Mouse (Mus musculus): ENCODE measurements around the gene Cldn24. TPM values are rescaled to one million over a fixed set of nuclear protein-coding genes. Genes with fewer than 3 reads are reported as not detected.

Gene Cldn24
- polyA plus RNA-seq (2012; rRNA removed) = not detected in 2 replicates

DNA sequence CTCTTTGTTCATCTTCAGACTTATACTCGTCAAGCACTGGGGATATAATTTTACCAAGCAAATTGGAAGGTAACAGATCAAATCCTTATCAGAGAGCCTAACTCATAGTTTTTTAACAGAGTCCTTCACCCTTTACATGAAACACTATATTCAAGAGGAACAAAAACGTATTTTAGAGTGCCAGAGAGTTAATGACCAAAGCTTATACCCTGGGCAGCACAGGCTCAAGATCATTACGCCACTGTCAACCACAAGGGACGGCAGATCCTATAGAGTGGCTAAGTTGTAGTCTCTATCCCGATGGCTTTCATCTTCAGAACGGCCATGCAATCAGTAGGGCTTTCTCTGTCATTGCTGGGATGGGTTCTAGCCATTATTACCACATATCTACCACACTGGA lies at the start of gene Cldn24:
Cldn24 (plus strand) TSS at position 301 of the 400 bp plus-strand sequence.
- H3K36me3 ChIP-seq (ENCODE audit: control insufficient read depth, insufficient read depth, low read length) = no peaks in the 10 kb centered on the region
- TF ChIP-seq CTCF (IDR thresholded peaks at IDR 0.05; ENCODE audit: extremely low read depth, insufficient read depth, insufficient read length, insufficient replicate concordance) (no peak), POLR2A (IDR thresholded peaks at IDR 0.05; ENCODE audit: low read depth, low read length) (no peak)
- WGBS = 84% methylated on average over 6 of the region's 6 CpGs
- DNase-seq (ENCODE audit: low read depth in 1 of 2, low spot score in 2 of 2) = no peak
- H3K27ac ChIP-seq (ENCODE audit: insufficient read depth, low read length) = no peak within 1 kb of the TSS
- H3K4me1 ChIP-seq (ENCODE audit: control insufficient read depth, insufficient read depth, insufficient read length) = no peaks in the 10 kb centered on the region
- H3K27me3 ChIP-seq (ENCODE audit: control insufficient read depth, insufficient read depth, low read length) = no peaks in the 10 kb centered on the region
- H3K4me3 ChIP-seq (ENCODE audit: extremely low read depth, insufficient read depth, insufficient read length) = no peak within 1 kb of the TSS

- no peak overlapping the region for H3K4me3 ChIP-seq (ENCODE audit: extremely low read depth, insufficient read depth, insufficient read length)
- H3K27ac ChIP-seq (ENCODE audit: insufficient read depth, low read length) = no peak overlapping the region
- H3K4me1 ChIP-seq (ENCODE audit: control insufficient read depth, insufficient read depth, insufficient read length) = no peaks in the 10 kb centered on the region
- no peaks in the 10 kb centered on the region for H3K36me3 ChIP-seq (ENCODE audit: control insufficient read depth, insufficient read depth, low read length)
- DNase-seq (ENCODE audit: low read depth in 1 of 2, low spot score in 2 of 2) = no peak
- TF ChIP-seq POLR2A (IDR thresholded peaks at IDR 0.05; ENCODE audit: low read depth, low read length) (no peak), CTCF (IDR thresholded peaks at IDR 0.05; ENCODE audit: extremely low read depth, insufficient read depth, insufficient read length, insufficient replicate concordance) (no peak)
- 85% methylated on average over 5 of the region's 5 CpGs for WGBS
- H3K27me3 ChIP-seq (ENCODE audit: control insufficient read depth, insufficient read depth, low read length) = no peaks in the 10 kb centered on the region
Observed at GRCm38 (mm10) chr8:47772986-47773385, 49.0 kb upstream of the Cldn24 start.

GRCm38 (mm10) chr8:47777415-47777814 lies 44.5 kb upstream of the Cldn24 start:
- TF ChIP-seq CTCF (IDR thresholded peaks at IDR 0.05; ENCODE audit: extremely low read depth, insufficient read depth, insufficient read length, insufficient replicate concordance) (no peak), POLR2A (IDR thresholded peaks at IDR 0.05; ENCODE audit: low read depth, low read length) (no peak)
- no peak for DNase-seq (ENCODE audit: low read depth in 1 of 2, low spot score in 2 of 2)
- H3K36me3 ChIP-seq (ENCODE audit: control insufficient read depth, insufficient read depth, low read length) = no peaks in the 10 kb centered on the region
- H3K27me3 ChIP-seq (ENCODE audit: control insufficient read depth, insufficient read depth, low read length) = no peaks in the 10 kb centered on the region
- no peak overlapping the region for H3K27ac ChIP-seq (ENCODE audit: insufficient read depth, low read length)
- no peak overlapping the region for H3K4me3 ChIP-seq (ENCODE audit: extremely low read depth, insufficient read depth, insufficient read length)
- 89% methylated on average over 7 of the region's 7 CpGs for WGBS
- H3K4me1 ChIP-seq (ENCODE audit: control insufficient read depth, insufficient read depth, insufficient read length) = no peaks in the 10 kb centered on the region

DNA sequence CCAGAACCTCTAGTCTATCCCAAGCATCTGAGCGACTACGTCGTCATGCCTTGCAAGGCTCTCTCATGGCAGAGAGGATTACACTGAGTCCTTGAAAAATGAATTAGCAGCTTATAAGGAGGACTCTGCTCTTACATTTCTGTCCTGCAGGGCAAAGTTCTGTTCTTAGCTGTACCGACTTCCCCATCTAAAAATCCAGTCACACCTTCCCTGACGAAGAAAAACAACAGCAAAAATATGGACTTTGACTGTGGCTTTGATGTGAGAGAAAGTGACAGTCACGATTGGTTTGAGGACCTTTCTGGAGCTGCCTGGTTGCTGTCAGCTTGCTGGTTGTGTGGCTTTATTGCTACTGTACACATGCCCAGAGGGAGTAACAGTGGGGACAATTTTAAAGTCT lies 42.4 kb upstream of the Cldn24 start:
- no peaks in the 10 kb centered on the region for H3K4me1 ChIP-seq (ENCODE audit: control insufficient read depth, insufficient read depth, insufficient read length)

GRCm38 (mm10) chr8:47781881-47782280 lies 40.1 kb upstream of the Cldn24 start:
- no peaks in the 10 kb centered on the region for H3K4me1 ChIP-seq (ENCODE audit: control insufficient read depth, insufficient read depth, insufficient read length)
- H3K27me3 ChIP-seq (ENCODE audit: control insufficient read depth, insufficient read depth, low read length) = no peaks in the 10 kb centered on the region
- H3K36me3 ChIP-seq (ENCODE audit: control insufficient read depth, insufficient read depth, low read length) = no peaks in the 10 kb centered on the region
- no peak for TF ChIP-seq CTCF (IDR thresholded peaks at IDR 0.05; ENCODE audit: extremely low read depth, insufficient read depth, insufficient read length, insufficient replicate concordance)
- TF ChIP-seq POLR2A (IDR thresholded peaks at IDR 0.05; ENCODE audit: low read depth, low read length) = no peak
- WGBS = 90% methylated on average over 4 of the region's 4 CpGs
- no peak for DNase-seq (ENCODE audit: low read depth in 1 of 2, low spot score in 2 of 2)
- H3K4me3 ChIP-seq (ENCODE audit: extremely low read depth, insufficient read depth, insufficient read length) = no peak overlapping the region
- H3K27ac ChIP-seq (ENCODE audit: insufficient read depth, low read length) = no peak overlapping the region

More for the DNA sequence above, 42.4 kb upstream of the Cldn24 start:
- no peaks in the 10 kb centered on the region for H3K27me3 ChIP-seq (ENCODE audit: control insufficient read depth, insufficient read depth, low read length)
- H3K4me3 ChIP-seq (ENCODE audit: extremely low read depth, insufficient read depth, insufficient read length) = no peak overlapping the region
- 73% methylated on average over 6 of the region's 6 CpGs for WGBS
- TF ChIP-seq POLR2A (IDR thresholded peaks at IDR 0.05; ENCODE audit: low read depth, low read length) (no peak), CTCF (IDR thresholded peaks at IDR 0.05; ENCODE audit: extremely low read depth, insufficient read depth, insufficient read length, insufficient replicate concordance) (no peak)
- no peaks in the 10 kb centered on the region for H3K36me3 ChIP-seq (ENCODE audit: control insufficient read depth, insufficient read depth, low read length)
- DNase-seq (ENCODE audit: low read depth in 1 of 2, low spot score in 2 of 2) = no peak
- H3K27ac ChIP-seq (ENCODE audit: insufficient read depth, low read length) = no peak overlapping the region

DNA sequence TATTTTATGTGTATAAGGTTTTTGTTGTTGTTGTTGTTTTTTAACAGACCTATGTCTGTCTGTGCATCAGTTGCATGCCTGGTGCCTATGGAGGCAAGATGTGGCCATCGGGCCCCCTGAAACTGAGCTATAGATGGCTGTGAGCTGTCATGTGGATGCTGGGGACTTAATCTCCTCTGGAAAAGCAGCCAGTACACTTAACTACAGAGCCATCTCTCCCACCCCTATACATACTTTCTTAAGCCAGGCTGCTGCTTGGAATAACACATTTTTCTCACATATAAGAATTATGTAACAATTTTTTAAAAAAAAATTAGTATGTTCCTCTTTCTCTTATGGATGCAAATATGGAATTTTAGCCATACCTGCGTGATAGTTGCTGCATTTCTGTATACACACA lies 38.4 kb upstream of the Cldn24 start:
- no peak overlapping the region for H3K4me3 ChIP-seq (ENCODE audit: extremely low read depth, insufficient read depth, insufficient read length)
- H3K27me3 ChIP-seq (ENCODE audit: control insufficient read depth, insufficient read depth, low read length) = no peaks in the 10 kb centered on the region
- no peaks in the 10 kb centered on the region for H3K36me3 ChIP-seq (ENCODE audit: control insufficient read depth, insufficient read depth, low read length)
- no peak for DNase-seq (ENCODE audit: low read depth in 1 of 2, low spot score in 2 of 2)
- 91% methylated on average over 2 of the region's 2 CpGs for WGBS
- H3K4me1 ChIP-seq (ENCODE audit: control insufficient read depth, insufficient read depth, insufficient read length) = no peaks in the 10 kb centered on the region
- H3K27ac ChIP-seq (ENCODE audit: insufficient read depth, low read length) = no peak overlapping the region
- TF ChIP-seq POLR2A (IDR thresholded peaks at IDR 0.05; ENCODE audit: low read depth, low read length) = no peak
- no peak for TF ChIP-seq CTCF (IDR thresholded peaks at IDR 0.05; ENCODE audit: extremely low read depth, insufficient read depth, insufficient read length, insufficient replicate concordance)

DNA sequence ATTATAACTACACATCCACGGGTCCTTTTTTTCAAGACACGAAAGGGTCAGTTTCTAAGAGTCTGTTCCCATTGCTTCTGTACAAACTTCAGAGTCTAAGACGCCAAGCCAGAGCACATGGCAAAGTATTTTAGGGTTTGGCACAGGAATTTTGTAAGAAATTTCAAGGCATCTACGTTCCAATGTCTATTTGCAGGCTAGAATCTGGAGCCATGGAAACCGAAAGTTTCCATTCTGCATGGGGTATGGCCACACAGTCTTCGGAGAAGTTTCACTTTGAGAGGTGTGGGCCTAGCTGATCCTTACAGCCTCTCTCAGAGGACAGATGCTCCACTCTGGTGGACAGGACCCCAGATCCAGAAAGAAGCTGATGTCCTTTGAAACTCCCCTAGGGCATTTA lies 38.0 kb upstream of the Cldn24 start:
- Histone ChIP-seq H3K27me3 (ENCODE audit: control insufficient read depth, insufficient read depth, low read length) (no peaks in the 10 kb centered on the region), H3K27ac (ENCODE audit: insufficient read depth, low read length) (no peak overlapping the region), H3K4me3 (ENCODE audit: extremely low read depth, insufficient read depth, insufficient read length) (no peak overlapping the region), H3K36me3 (ENCODE audit: control insufficient read depth, insufficient read depth, low read length) (no peaks in the 10 kb centered on the region), H3K4me1 (ENCODE audit: control insufficient read depth, insufficient read depth, insufficient read length) (no peaks in the 10 kb centered on the region)
- no peak for TF ChIP-seq POLR2A (IDR thresholded peaks at IDR 0.05; ENCODE audit: low read depth, low read length)
- no peak for TF ChIP-seq CTCF (IDR thresholded peaks at IDR 0.05; ENCODE audit: extremely low read depth, insufficient read depth, insufficient read length, insufficient replicate concordance)
- no peak for DNase-seq (ENCODE audit: low read depth in 1 of 2, low spot score in 2 of 2)
- 87% methylated on average over 6 of the region's 6 CpGs for WGBS

Measured in spleen, adult 2 months (tissue).